ENCODE assay signal across 27 mouse cellular contexts in the genomic region with DNA sequence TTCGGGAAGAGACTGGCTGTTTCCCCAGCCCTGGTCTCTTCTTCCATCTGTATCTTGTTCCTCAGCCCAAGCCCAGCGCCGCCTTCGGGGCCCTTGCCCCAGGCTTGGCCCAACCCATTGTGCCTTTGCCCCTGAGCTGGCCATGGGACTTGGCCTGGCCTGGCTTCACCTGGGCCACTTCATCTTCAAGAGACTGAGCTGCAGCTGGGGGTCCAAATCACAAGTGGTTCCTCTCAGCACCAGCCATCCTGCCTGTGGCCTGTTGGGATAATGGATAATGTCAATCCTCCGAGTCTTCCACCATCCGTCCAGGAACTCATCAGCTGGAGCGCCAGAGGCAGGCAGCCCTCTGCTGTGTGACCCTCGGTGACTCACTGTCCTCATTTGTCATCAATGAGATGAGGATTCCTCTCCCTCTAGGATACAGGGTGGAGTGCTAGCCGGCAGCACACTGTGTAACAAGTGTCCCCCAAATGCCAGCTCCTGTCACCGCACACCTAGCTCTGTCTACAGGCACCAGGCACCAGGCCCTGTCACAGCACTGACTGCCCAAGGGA. TPM values are rescaled to one million over a fixed set of nuclear protein-coding genes. Genes with fewer than 3 reads are reported as not detected.
DNase-seq lines count a peak whose midpoint lies in the region; ATAC-seq and TF ChIP-seq lines count a peak whose summit lies in the region.
"Had no signal": no experiment of that assay in that cellular context is flagged by ENCODE, and none has a peak within 500 bp of the region (broad histone marks: within the 10 kb centered on the region; RNA-seq: fewer than 3 reads in every experiment).

No protein-coding gene starts in this region.

- no peak overlapping the region for H3K9ac ChIP-seq in forebrain, embryonic 12.5 days
- H3K9ac ChIP-seq in forebrain, embryonic 16.5 days (replicated peaks; ENCODE audit: low read depth, low read length) = no peak overlapping the region
- H3K9ac ChIP-seq in lung, embryonic 15.5 days = no peak overlapping the region
- no peak overlapping the region for H3K9ac ChIP-seq in CH12.LX (ENCODE audit: insufficient read depth, low read depth)
- H3K9ac ChIP-seq: neural tube, embryonic 15.5 days; stomach, embryonic 15.5 days had no signal

- no peak overlapping the region for H3K4me2 ChIP-seq in forebrain, embryonic 12.5 days
- no peak overlapping the region for H3K4me2 ChIP-seq in forebrain, embryonic 16.5 days (ENCODE audit: low read length)
- H3K4me2 ChIP-seq in lung, embryonic 15.5 days = no peak overlapping the region
- H3K4me2 ChIP-seq in CH12.LX (ENCODE audit: insufficient read depth, low read depth, poor library complexity, severe bottlenecking) = no peak overlapping the region
- H3K4me2 ChIP-seq: neural tube, embryonic 15.5 days; stomach, embryonic 15.5 days had no signal

- TF ChIP-seq CTCF in lung, adult 2 months (IDR thresholded peaks at IDR 0.05; ENCODE audit: insufficient read depth, low read length) = no peak
- no peak for TF ChIP-seq CTCF in CH12.LX (conservative IDR thresholded peaks at IDR 0.05 in 1 of 2, IDR thresholded peaks at IDR 0.05 in 1 of 2; ENCODE audit: low read depth in 2 of 2, low read length in 2 of 2)
- no peak for TF ChIP-seq CTCF in layer of hippocampus, adult 2 months (conservative IDR thresholded peaks at IDR 0.05)

- ATAC-seq in forebrain, embryonic 12.5 days (ENCODE audit: low FRiP score) = no peak
- no peak for ATAC-seq in forebrain, embryonic 16.5 days
- ATAC-seq in lung, embryonic 15.5 days (ENCODE audit: borderline replicate concordance, extremely low read depth, low FRiP score, low TSS enrichment) = no peak
- ATAC-seq: midbrain, embryonic 16.5 days had no signal

- no peak for TF ChIP-seq RAD21 in CH12.LX (IDR thresholded peaks at IDR 0.05; ENCODE audit: low read depth, low read length)

- H3K79me2 ChIP-seq in CH12.LX (replicated peaks; ENCODE audit: control insufficient read depth, extremely low read depth, insufficient read depth, poor library complexity, severe bottlenecking) = peaks cover 90% of the 10 kb centered on the region

- TF ChIP-seq POLR2A in lung, adult 2 months (IDR thresholded peaks at IDR 0.05; ENCODE audit: borderline replicate concordance, extremely low read depth, low read depth, low read length) = no peak
- no peak for TF ChIP-seq POLR2A in CH12.LX (IDR thresholded peaks at IDR 0.05; ENCODE audit: low read depth, low read length)

- peaks cover 35% of the 10 kb centered on the region for H3K4me1 ChIP-seq in forebrain, embryonic 12.5 days
- peaks cover 24% of the 10 kb centered on the region for H3K4me1 ChIP-seq in forebrain, embryonic 16.5 days (replicated peaks; ENCODE audit: control insufficient read depth, insufficient read depth, low read length)
- peaks cover 48% of the 10 kb centered on the region for H3K4me1 ChIP-seq in lung, embryonic 15.5 days
- H3K4me1 ChIP-seq in lung, adult 2 months (ENCODE audit: control insufficient read depth, insufficient read depth, low read length) = peaks cover 15% of the 10 kb centered on the region
- peaks cover 35 to 80% of the 10 kb centered on the region in 2 experiments for H3K4me1 ChIP-seq in CH12.LX (ENCODE audit: control insufficient read depth in 1 of 2, insufficient read depth in 2 of 2)
- peaks cover 50% of the 10 kb centered on the region for H3K4me1 ChIP-seq in limb, embryonic 10.5 days

- no peaks in the 10 kb centered on the region for H3K9me3 ChIP-seq in forebrain, embryonic 12.5 days
- H3K9me3 ChIP-seq in forebrain, embryonic 16.5 days (ENCODE audit: control insufficient read depth, low read length) = no peaks in the 10 kb centered on the region
- H3K9me3 ChIP-seq in lung, embryonic 15.5 days = no peaks in the 10 kb centered on the region
- H3K9me3 ChIP-seq in CH12.LX (replicated peaks; ENCODE audit: low read length) = peaks cover 11% of the 10 kb centered on the region
- no peaks in the 10 kb centered on the region for H3K9me3 ChIP-seq in limb, embryonic 10.5 days (replicated peaks)
- H3K9me3 ChIP-seq: neural tube, embryonic 15.5 days; stomach, embryonic 15.5 days had no signal

- H3K27ac ChIP-seq in forebrain, embryonic 12.5 days = 0 out of 2 replicates have a peak overlapping the region, but pooled peaks have one; percentile 31
- H3K27ac ChIP-seq in forebrain, embryonic 16.5 days (ENCODE audit: low read length) = no peak overlapping the region
- H3K27ac ChIP-seq in lung, embryonic 15.5 days = 0 out of 2 replicates have a peak overlapping the region, but pooled peaks have one; percentile 86
- H3K27ac ChIP-seq in CH12.LX (ENCODE audit: insufficient read depth, low read depth) = peak overlapping the region; percentile 70
- H3K27ac ChIP-seq in limb, embryonic 10.5 days = peak overlapping the region; percentile 61; the same call in 1 of the 2 replicates
- no peak overlapping the region for H3K27ac ChIP-seq in layer of hippocampus, adult 2 months
- H3K27ac ChIP-seq: neural tube, embryonic 15.5 days; stomach, embryonic 15.5 days had no signal

- no peaks in the 10 kb centered on the region for H3K27me3 ChIP-seq in forebrain, embryonic 12.5 days
- no peaks in the 10 kb centered on the region for H3K27me3 ChIP-seq in forebrain, embryonic 16.5 days (replicated peaks; ENCODE audit: control insufficient read depth, insufficient read depth, low read length)
- no peaks in the 10 kb centered on the region for H3K27me3 ChIP-seq in lung, embryonic 15.5 days
- H3K27me3 ChIP-seq in CH12.LX (replicated peaks) = no peaks in the 10 kb centered on the region
- no peaks in the 10 kb centered on the region for H3K27me3 ChIP-seq in limb, embryonic 10.5 days (ENCODE audit: low read depth, poor library complexity, severe bottlenecking)
- H3K27me3 ChIP-seq: neural tube, embryonic 15.5 days; stomach, embryonic 15.5 days had no signal

- WGBS in forebrain, embryonic 12.5 days = 90% methylated on average over 10 of the region's 10 CpGs
- 88% methylated on average over 10 of the region's 10 CpGs for WGBS in forebrain, embryonic 16.5 days
- WGBS in lung, embryonic 15.5 days = 76% methylated on average over 10 of the region's 10 CpGs
- 88% methylated on average over 10 of the region's 10 CpGs for WGBS in lung, adult 2 months
- WGBS in limb, embryonic 10.5 days = 81% methylated on average over 10 of the region's 10 CpGs

- dilution Hi-C loops in CH12.LX (cut with MboI; ENCODE audit: extremely low pct_ligation_motif_present, extremely low pct_unique_long_range_greater_than_20kb, low sequenced_read_pairs) = no loop called here

- no peak for TF ChIP-seq EP300 in CH12.LX (IDR thresholded peaks at IDR 0.05; ENCODE audit: low read length)

- H3K36me3 ChIP-seq in forebrain, embryonic 12.5 days (replicated peaks) = peaks cover 47% of the 10 kb centered on the region
- peaks cover 9% of the 10 kb centered on the region; the same call in 1 of the 2 replicates for H3K36me3 ChIP-seq in forebrain, embryonic 16.5 days (ENCODE audit: control insufficient read depth, insufficient read depth)
- H3K36me3 ChIP-seq in lung, embryonic 15.5 days = peaks cover 22% of the 10 kb centered on the region
- H3K36me3 ChIP-seq in CH12.LX (replicated peaks in 1 of 2; ENCODE audit: control insufficient read depth in 1 of 2, insufficient read depth in 1 of 2, low read length in 1 of 2) = peaks cover 59 to 67% of the 10 kb centered on the region in 2 experiments
- H3K36me3 ChIP-seq in limb, embryonic 10.5 days = peaks cover 48% of the 10 kb centered on the region

- no peak overlapping the region for H3K4me3 ChIP-seq in forebrain, embryonic 12.5 days (replicated peaks)
- no peak overlapping the region for H3K4me3 ChIP-seq in forebrain, embryonic 16.5 days (replicated peaks; ENCODE audit: low read length)
- H3K4me3 ChIP-seq in lung, embryonic 15.5 days = no peak overlapping the region
- no peak overlapping the region for H3K4me3 ChIP-seq in lung, adult 2 months (replicated peaks; ENCODE audit: extremely low read depth, low read depth, low read length)
- peak overlapping the region in 1 of 3 experiments; percentile 14 for H3K4me3 ChIP-seq in CH12.LX (replicated peaks in 1 of 3; ENCODE audit: low read depth in 2 of 3, low read length in 2 of 3, poor library complexity in 1 of 3)
- no peak overlapping the region for H3K4me3 ChIP-seq in limb, embryonic 10.5 days
- no peak overlapping the region for H3K4me3 ChIP-seq in layer of hippocampus, adult 2 months
- H3K4me3 ChIP-seq: neural tube, embryonic 15.5 days; stomach, embryonic 15.5 days had no signal

- no peak for DNase-seq in lung, adult 2 months
- no peak for DNase-seq in CH12.LX (ENCODE audit: extremely low read depth)
- no peak for DNase-seq in limb, embryonic 10.5 days (ENCODE audit: low spot score)
- DNase-seq in cerebellum, adult 9-10 months = no peak
- DNase-seq in layer of hippocampus, adult 2 months (ENCODE audit: low spot score in 2 of 2) = no peak
- DNase-seq: adrenal gland, postnatal 14 days; cerebellum, adult 18-20 months; gastrocnemius, postnatal 25 days; kidney, adult 11 months; layer of hippocampus, postnatal 36 days; right cerebral cortex, postnatal 14 days; thymus, adult 2 months had no signal

- in situ Hi-C loops in CH12.LX (cut with MboI; ENCODE audit: low pct_ligation_motif_present, low pct_unique_long_range_greater_than_20kb, low sequenced_read_pairs) = no loop called here

RNA-seq across cellular contexts. Expression of a gene that starts 5.1 kb away (rescaled TPM):
- polyA plus RNA-seq in forebrain, embryonic 12.5 days (2016; fragmentation: Nextera tagmentation; extraction: Ambion mirVana) = 24.6 and 29.3 TPM in 2 replicates
- polyA plus RNA-seq in forebrain, embryonic 16.5 days (2015; fragmentation: Nextera tagmentation; extraction: Ambion mirVana) = 10.6 and 11.2 TPM in 2 replicates
- polyA plus RNA-seq in lung, embryonic 15.5 days (2015; fragmentation: Nextera tagmentation; extraction: Ambion mirVana) = 9.0 and 10.4 TPM in 2 replicates
- polyA plus RNA-seq in lung, adult 2 months (2012; rRNA removed) = 22.2 and 22.7 TPM in 2 replicates
- total RNA-seq in CH12.LX (2012; rRNA removed) (19.3 and 28.0 TPM in 2 replicates), CH12.LX (2014; rRNA removed) (5.1 and 6.5 TPM in 2 replicates)
- polyA plus RNA-seq in CH12.LX (2012; ENCODE audit: insufficient read length, low read depth) = 28.5 and 37.5 TPM in 2 replicates
- polyA plus RNA-seq in limb, embryonic 10.5 days (2016; fragmentation: Nextera tagmentation; extraction: Ambion mirVana) = 12.3 and 17.2 TPM in 2 replicates
- 1 to 10 TPM; 3.5 to 3.8 TPM for total RNA-seq in layer of hippocampus, adult 2 months (2021)

RNA-seq across cellular contexts. Expression of a gene that starts 35.8 kb away (rescaled TPM):
- not detected in 2 replicates for polyA plus RNA-seq in forebrain, embryonic 12.5 days (2016; fragmentation: Nextera tagmentation; extraction: Ambion mirVana)
- polyA plus RNA-seq in forebrain, embryonic 16.5 days (2015; fragmentation: Nextera tagmentation; extraction: Ambion mirVana) = not detected in 2 replicates
- not detected in 2 replicates for polyA plus RNA-seq in lung, embryonic 15.5 days (2015; fragmentation: Nextera tagmentation; extraction: Ambion mirVana)
- 0.45 and 0.49 TPM in 2 replicates for polyA plus RNA-seq in lung, adult 2 months (2012; rRNA removed)
- total RNA-seq in CH12.LX (2012; rRNA removed) = not detected in 2 replicates
- total RNA-seq in CH12.LX (2014; rRNA removed) = not detected in 2 replicates
- polyA plus RNA-seq in CH12.LX (2012; ENCODE audit: insufficient read length, low read depth) = 0.53 TPM in 1 of 2 replicates, not detected in the other
- polyA plus RNA-seq in limb, embryonic 10.5 days (2016; fragmentation: Nextera tagmentation; extraction: Ambion mirVana) = not detected in 2 replicates
- total RNA-seq in layer of hippocampus, adult 2 months (2021) = not detected
- total RNA-seq: hematopoietic stem cell, adult 5-6 weeks; layer of hippocampus, adult 18-20 months; layer of hippocampus, postnatal 36 days; left cerebral cortex, postnatal 25 days; megakaryocyte progenitor cell, adult 5-6 weeks; MEL had no signal
- polyA plus RNA-seq: cortical plate, adult 2 months; forebrain, embryonic 11.5 days; heart, embryonic 16.5 days; liver, embryonic 16.5 days; midbrain, embryonic 16.5 days; neural tube, embryonic 15.5 days; stomach, embryonic 15.5 days had no signal

RNA-seq across cellular contexts. Expression of a gene that starts 42.1 kb away (rescaled TPM):
- polyA plus RNA-seq in forebrain, embryonic 12.5 days (2016; fragmentation: Nextera tagmentation; extraction: Ambion mirVana) = not detected in 2 replicates
- not detected in 2 replicates for polyA plus RNA-seq in forebrain, embryonic 16.5 days (2015; fragmentation: Nextera tagmentation; extraction: Ambion mirVana)
- polyA plus RNA-seq in lung, embryonic 15.5 days (2015; fragmentation: Nextera tagmentation; extraction: Ambion mirVana) = not detected in 2 replicates
- 0.22 and 0.50 TPM in 2 replicates for polyA plus RNA-seq in lung, adult 2 months (2012; rRNA removed)
- total RNA-seq in CH12.LX (2012; rRNA removed) (not detected in 2 replicates), CH12.LX (2014; rRNA removed) (not detected in 2 replicates)
- 0.30 and 0.33 TPM in 2 replicates for polyA plus RNA-seq in CH12.LX (2012; ENCODE audit: insufficient read length, low read depth)
- polyA plus RNA-seq in limb, embryonic 10.5 days (2016; fragmentation: Nextera tagmentation; extraction: Ambion mirVana) = not detected in 2 replicates
- not detected for total RNA-seq in layer of hippocampus, adult 2 months (2021)
- total RNA-seq: hematopoietic stem cell, adult 5-6 weeks; layer of hippocampus, adult 18-20 months; layer of hippocampus, postnatal 36 days; left cerebral cortex, postnatal 25 days; megakaryocyte progenitor cell, adult 5-6 weeks; MEL had no signal
- polyA plus RNA-seq: cortical plate, adult 2 months; forebrain, embryonic 11.5 days; heart, embryonic 16.5 days; liver, embryonic 16.5 days; midbrain, embryonic 16.5 days; neural tube, embryonic 15.5 days; stomach, embryonic 15.5 days had no signal

RNA-seq across cellular contexts. Expression of a gene that starts 53.7 kb away (rescaled TPM):
- polyA plus RNA-seq in forebrain, embryonic 12.5 days (2016; fragmentation: Nextera tagmentation; extraction: Ambion mirVana) = not detected in 2 replicates
- polyA plus RNA-seq in forebrain, embryonic 16.5 days (2015; fragmentation: Nextera tagmentation; extraction: Ambion mirVana) = not detected in 2 replicates
- not detected in 2 replicates for polyA plus RNA-seq in lung, embryonic 15.5 days (2015; fragmentation: Nextera tagmentation; extraction: Ambion mirVana)
- polyA plus RNA-seq in lung, adult 2 months (2012; rRNA removed) = 3.9 and 4.7 TPM in 2 replicates
- total RNA-seq in CH12.LX (2012; rRNA removed) (not detected in 2 replicates), CH12.LX (2014; rRNA removed) (not detected in 2 replicates)
- polyA plus RNA-seq in CH12.LX (2012; ENCODE audit: insufficient read length, low read depth) = not detected in 2 replicates
- not detected in 2 replicates for polyA plus RNA-seq in limb, embryonic 10.5 days (2016; fragmentation: Nextera tagmentation; extraction: Ambion mirVana)
- total RNA-seq in layer of hippocampus, adult 2 months (2021) = not detected
- total RNA-seq: layer of hippocampus, adult 18-20 months; layer of hippocampus, postnatal 36 days; left cerebral cortex, postnatal 25 days; MEL had no signal
- polyA plus RNA-seq: cortical plate, adult 2 months; forebrain, embryonic 11.5 days; heart, embryonic 16.5 days; midbrain, embryonic 16.5 days; neural tube, embryonic 15.5 days had no signal

Comparison
In these comparisons a context has a peak if more than half of its experiments do, and no peak if none do; other contexts are left out.
1. H3K27ac ChIP-seq: peak in forebrain, embryonic 12.5 days (single experiment), lung, embryonic 15.5 days (single experiment), CH12.LX (single experiment) and limb, embryonic 10.5 days (single experiment); none in forebrain, embryonic 16.5 days (single experiment) and layer of hippocampus, adult 2 months (single experiment).